Comparison of ENCODE assay signal across 12 mouse cellular contexts in the genomic region with DNA sequence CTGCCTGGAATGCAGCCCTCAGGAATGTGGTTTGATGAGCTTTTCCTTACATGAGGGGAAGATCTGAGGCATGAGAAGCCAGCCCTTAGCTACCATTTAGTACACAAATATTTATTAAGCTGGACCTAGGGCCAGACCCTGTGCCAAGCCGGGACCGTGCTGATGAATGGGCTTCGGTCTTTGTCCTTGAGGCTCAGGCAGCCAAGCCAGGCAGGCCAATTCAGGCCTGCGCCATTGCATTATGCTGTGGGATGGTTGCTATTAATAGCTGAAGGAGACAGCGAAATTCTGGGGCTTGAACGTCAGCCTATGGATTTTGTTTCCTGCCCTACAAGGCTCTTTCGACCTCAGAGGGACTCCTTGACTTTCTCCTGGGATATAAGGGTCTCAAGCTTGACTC. TPM values are rescaled to one million over a fixed set of nuclear protein-coding genes. Genes with fewer than 3 reads are reported as not detected.
DNase-seq lines count a peak whose midpoint lies in the region; ATAC-seq and TF ChIP-seq lines count a peak whose summit lies in the region.
"Had no signal": no experiment of that assay in that cellular context is flagged by ENCODE, and none has a peak within 500 bp of the region (broad histone marks: within the 10 kb centered on the region; RNA-seq: fewer than 3 reads in every experiment).

No protein-coding gene starts in this region.

- no peak overlapping the region for H3K4me3 ChIP-seq in midbrain, postnatal 0 days (ENCODE audit: low read depth, low read length)
- no peak overlapping the region for H3K4me3 ChIP-seq in midbrain, embryonic 11.5 days (ENCODE audit: low read depth, low read length)
- no peak overlapping the region for H3K4me3 ChIP-seq in heart, embryonic 16.5 days (ENCODE audit: low read length)
- no peak overlapping the region for H3K4me3 ChIP-seq in stomach, embryonic 15.5 days (replicated peaks)
- H3K4me3 ChIP-seq: midbrain, embryonic 13.5 days had no signal

- no peak for TF ChIP-seq CTCF in midbrain, postnatal 0 days (IDR thresholded peaks at IDR 0.05)

- no peak overlapping the region for H3K27ac ChIP-seq in midbrain, postnatal 0 days (ENCODE audit: low read depth, low read length)
- H3K27ac ChIP-seq in midbrain, embryonic 11.5 days (ENCODE audit: low read depth, low read length) = no peak overlapping the region
- peak overlapping the region; percentile 84 for H3K27ac ChIP-seq in heart, embryonic 16.5 days (ENCODE audit: low read length)
- peak overlapping the region; percentile 67 for H3K27ac ChIP-seq in stomach, embryonic 15.5 days
- H3K27ac ChIP-seq: midbrain, embryonic 13.5 days had no signal

- no peak overlapping the region for H3K4me2 ChIP-seq in midbrain, postnatal 0 days (ENCODE audit: low read depth, low read length, poor library complexity, severe bottlenecking)
- H3K4me2 ChIP-seq in midbrain, embryonic 11.5 days = no peak overlapping the region
- H3K4me2 ChIP-seq in heart, embryonic 16.5 days (ENCODE audit: low read depth, low read length) = no peak overlapping the region
- no peak overlapping the region for H3K4me2 ChIP-seq in stomach, embryonic 15.5 days
- H3K4me2 ChIP-seq: midbrain, embryonic 13.5 days had no signal

- H3K9me3 ChIP-seq in midbrain, postnatal 0 days (ENCODE audit: low read length) = no peaks in the 10 kb centered on the region
- no peaks in the 10 kb centered on the region for H3K9me3 ChIP-seq in midbrain, embryonic 11.5 days (ENCODE audit: control insufficient read depth, low read length)
- H3K9me3 ChIP-seq in heart, embryonic 16.5 days (replicated peaks; ENCODE audit: control insufficient read depth, low read length) = no peaks in the 10 kb centered on the region
- no peaks in the 10 kb centered on the region for H3K9me3 ChIP-seq in stomach, embryonic 15.5 days
- H3K9me3 ChIP-seq: midbrain, embryonic 13.5 days had no signal

- peaks cover 41% of the 10 kb centered on the region for H3K36me3 ChIP-seq in midbrain, postnatal 0 days (ENCODE audit: insufficient read depth, low read length)
- H3K36me3 ChIP-seq in midbrain, embryonic 11.5 days (ENCODE audit: control insufficient read depth, insufficient read depth, low read length) = peaks cover 4% of the 10 kb centered on the region; the same call in 1 of the 2 replicates
- peaks cover 7% of the 10 kb centered on the region; the same call in 1 of the 2 replicates for H3K36me3 ChIP-seq in heart, embryonic 16.5 days (ENCODE audit: control insufficient read depth, insufficient read depth)
- H3K36me3 ChIP-seq in stomach, embryonic 15.5 days = peaks cover 15% of the 10 kb centered on the region; the same call in 1 of the 2 replicates

- WGBS in midbrain, postnatal 0 days = 83% methylated on average over 7 of the region's 7 CpGs
- 90% methylated on average over 7 of the region's 7 CpGs for WGBS in midbrain, embryonic 11.5 days
- WGBS in heart, embryonic 16.5 days = 38% methylated on average over 7 of the region's 7 CpGs
- 62% methylated on average over 7 of the region's 7 CpGs for WGBS in stomach, embryonic 15.5 days

- DNase-seq in heart, adult 11 months = peak; percentile 94
- DNase-seq in heart, adult 8-10 months (ENCODE audit: low spot score) = no peak
- peak; percentile 56 for DNase-seq in midbrain, postnatal 0 days (ENCODE audit: low spot score)
- no peak for DNase-seq in midbrain, embryonic 11.5 days (ENCODE audit: low spot score, missing footprints)
- no peak for DNase-seq in layer of hippocampus, adult 11-12 months (ENCODE audit: low spot score)
- DNase-seq: cerebellum, adult 9-10 months; retina, postnatal 1 day; thymus, postnatal 14 days had no signal

- H3K9ac ChIP-seq in midbrain, postnatal 0 days (replicated peaks; ENCODE audit: low read length, poor library complexity, severe bottlenecking) = no peak overlapping the region
- no peak overlapping the region for H3K9ac ChIP-seq in midbrain, embryonic 11.5 days (ENCODE audit: low read length)
- H3K9ac ChIP-seq in heart, embryonic 16.5 days (ENCODE audit: low read length) = peak overlapping the region; percentile 32; the same call in 1 of the 2 replicates
- no peak overlapping the region for H3K9ac ChIP-seq in stomach, embryonic 15.5 days
- H3K9ac ChIP-seq: midbrain, embryonic 13.5 days had no signal

- no peaks in the 10 kb centered on the region for H3K4me1 ChIP-seq in midbrain, postnatal 0 days (ENCODE audit: insufficient read depth, low read length)
- no peaks in the 10 kb centered on the region for H3K4me1 ChIP-seq in midbrain, embryonic 11.5 days (ENCODE audit: control insufficient read depth, insufficient read depth, low read length)
- H3K4me1 ChIP-seq in heart, embryonic 16.5 days (ENCODE audit: control insufficient read depth, insufficient read depth, low read length) = peaks cover 32% of the 10 kb centered on the region
- H3K4me1 ChIP-seq in stomach, embryonic 15.5 days = no peaks in the 10 kb centered on the region
- H3K4me1 ChIP-seq: midbrain, embryonic 13.5 days had no signal

- ATAC-seq in midbrain, postnatal 0 days (ENCODE audit: low FRiP score) = no peak; the same call in 1 of the 2 replicates
- ATAC-seq in midbrain, embryonic 11.5 days (ENCODE audit: low FRiP score) = no peak
- peak; percentile 39; the same call in 1 of the 2 replicates for ATAC-seq in heart, embryonic 16.5 days (replicated peaks; ENCODE audit: extremely low read depth, insufficient read depth, low FRiP score)
- no peak for ATAC-seq in stomach, embryonic 15.5 days (ENCODE audit: insufficient read depth, low FRiP score, low read depth)
- ATAC-seq in megakaryocyte progenitor cell, adult 5-6 weeks (replicated peaks; ENCODE audit: poor library complexity) = no peak
- ATAC-seq: midbrain, embryonic 13.5 days had no signal

- no peaks in the 10 kb centered on the region for H3K27me3 ChIP-seq in midbrain, postnatal 0 days (ENCODE audit: insufficient read depth, low read length)
- H3K27me3 ChIP-seq in midbrain, embryonic 11.5 days (ENCODE audit: control insufficient read depth, insufficient read depth, low read length) = no peaks in the 10 kb centered on the region
- no peaks in the 10 kb centered on the region for H3K27me3 ChIP-seq in heart, embryonic 16.5 days (ENCODE audit: control insufficient read depth, insufficient read depth, low read length)
- no peaks in the 10 kb centered on the region for H3K27me3 ChIP-seq in stomach, embryonic 15.5 days (replicated peaks)
- H3K27me3 ChIP-seq: midbrain, embryonic 13.5 days had no signal

RNA-seq across cellular contexts. Expression of gene Dusp1, which starts 49.4 kb away (rescaled TPM):
- total RNA-seq in heart, adult 8-10 months (2022) = 10 to 100 TPM; 51.1 to 75.8 (median 59.4) TPM
- 42.0 and 46.8 TPM in 2 replicates for total RNA-seq in midbrain, postnatal 0 days (2014; rRNA removed)
- polyA plus RNA-seq in midbrain, postnatal 0 days (2015; fragmentation: Nextera tagmentation; extraction: Ambion mirVana) = 25.5 and 26.0 TPM in 2 replicates
- polyA plus RNA-seq in midbrain, embryonic 11.5 days (2014; fragmentation: Nextera tagmentation; extraction: Ambion mirVana) = 30.2 TPM in 2 replicates
- polyA plus RNA-seq in heart, embryonic 16.5 days (2015; fragmentation: Nextera tagmentation; extraction: Ambion mirVana) = 35.5 and 35.7 TPM in 2 replicates
- polyA plus RNA-seq in stomach, embryonic 15.5 days (2015; fragmentation: Nextera tagmentation; extraction: Ambion mirVana) = 15.8 and 19.3 TPM in 2 replicates
- total RNA-seq in megakaryocyte progenitor cell, adult 5-6 weeks (2015) = 89.7 and 162 TPM in 2 replicates
- total RNA-seq in megakaryocyte progenitor cell, adult 5-6 weeks (2017) = 16.1 and 29.6 TPM in 2 replicates

RNA-seq across cellular contexts. Expression of gene Ergic1, which starts 50.0 kb away (rescaled TPM):
- 10 to 100 TPM; 52.7 to 57.9 (median 55.4) TPM for total RNA-seq in heart, adult 8-10 months (2022)
- total RNA-seq in midbrain, postnatal 0 days (2014; rRNA removed) = 202 and 216 TPM in 2 replicates
- 99.6 and 103 TPM in 2 replicates for polyA plus RNA-seq in midbrain, postnatal 0 days (2015; fragmentation: Nextera tagmentation; extraction: Ambion mirVana)
- 129 and 130 TPM in 2 replicates for polyA plus RNA-seq in midbrain, embryonic 11.5 days (2014; fragmentation: Nextera tagmentation; extraction: Ambion mirVana)
- polyA plus RNA-seq in heart, embryonic 16.5 days (2015; fragmentation: Nextera tagmentation; extraction: Ambion mirVana) = 82.7 and 84.9 TPM in 2 replicates
- polyA plus RNA-seq in stomach, embryonic 15.5 days (2015; fragmentation: Nextera tagmentation; extraction: Ambion mirVana) = 106 and 113 TPM in 2 replicates
- total RNA-seq in megakaryocyte progenitor cell, adult 5-6 weeks (2015) = 99.7 and 123 TPM in 2 replicates
- 42.2 and 48.3 TPM in 2 replicates for total RNA-seq in megakaryocyte progenitor cell, adult 5-6 weeks (2017)

RNA-seq across cellular contexts. Expression of gene Atp6v0e, which starts 51.7 kb away (rescaled TPM):
- total RNA-seq in heart, adult 8-10 months (2022) = 10 to 100 TPM; 55.2 to 67.1 (median 65.5) TPM
- 45.0 and 85.3 TPM in 2 replicates for total RNA-seq in midbrain, postnatal 0 days (2014; rRNA removed)
- polyA plus RNA-seq in midbrain, postnatal 0 days (2015; fragmentation: Nextera tagmentation; extraction: Ambion mirVana) = 80.6 and 86.8 TPM in 2 replicates
- polyA plus RNA-seq in midbrain, embryonic 11.5 days (2014; fragmentation: Nextera tagmentation; extraction: Ambion mirVana) = 104 and 110 TPM in 2 replicates
- polyA plus RNA-seq in heart, embryonic 16.5 days (2015; fragmentation: Nextera tagmentation; extraction: Ambion mirVana) = 216 and 249 TPM in 2 replicates
- polyA plus RNA-seq in stomach, embryonic 15.5 days (2015; fragmentation: Nextera tagmentation; extraction: Ambion mirVana) = 231 and 255 TPM in 2 replicates
- 233 and 245 TPM in 2 replicates for total RNA-seq in megakaryocyte progenitor cell, adult 5-6 weeks (2015)
- 309 and 383 TPM in 2 replicates for total RNA-seq in megakaryocyte progenitor cell, adult 5-6 weeks (2017)

Comparison
In these comparisons a context has a peak if more than half of its experiments do, and no peak if none do; other contexts are left out.
1. DNase-seq: peak in heart, adult 11 months (single experiment) and midbrain, postnatal 0 days (single experiment); none in heart, adult 8-10 months (single experiment), midbrain, embryonic 11.5 days (single experiment) and layer of hippocampus, adult 11-12 months (single experiment).
2. H3K27ac ChIP-seq: peak in heart, embryonic 16.5 days (single experiment) and stomach, embryonic 15.5 days (single experiment); none in midbrain, postnatal 0 days (single experiment) and midbrain, embryonic 11.5 days (single experiment).